Mouse (Mus musculus): ENCODE measurements around the gene Rnd2.
"Not testable (repeated sequence)": the region's sequence is repeated elsewhere in the genome, so short reads cannot be mapped to it uniquely, and the experiment has no call there.

The Rnd2 gene

GRCm38 (mm10) chr11:101464211-101465100, at the start of gene Rnd2:
Gene Rnd2, plus strand, starts transcription at chr11:101464999.
- peak; percentile 40 for DNase-seq (ENCODE audit: low read depth)

GRCm38 (mm10) chr11:101415306-101415705, 49.5 kb upstream of the Rnd2 start:
- no peak for DNase-seq (ENCODE audit: low read depth)

- DNase-seq (ENCODE audit: low read depth) = peak; percentile 51
Observed at GRCm38 (mm10) chr11:101416433-101417100, 48.2 kb upstream of the Rnd2 start.

- DNase-seq (ENCODE audit: low read depth) = peak; percentile 91
Observed at GRCm38 (mm10) chr11:101417101-101417855, 47.5 kb upstream of the Rnd2 start, which contains the start of gene Aarsd1. Gene Aarsd1, minus strand, starts transcription at chr11:101417615.

- no peak for DNase-seq (ENCODE audit: low read depth)
Observed at GRCm38 (mm10) chr11:101418991-101419390, 45.8 kb upstream of the Rnd2 start.

GRCm38 (mm10) chr11:101419610-101420009, 45.2 kb upstream of the Rnd2 start:
- DNase-seq (ENCODE audit: low read depth) = no peak

GRCm38 (mm10) chr11:101420148-101420547, 44.7 kb upstream of the Rnd2 start:
- DNase-seq (ENCODE audit: low read depth) = no peak

GRCm38 (mm10) chr11:101424105-101424851, 40.5 kb upstream of the Rnd2 start, which contains the start of gene Gm27029:
Gene Gm27029, minus strand, starts transcription at chr11:101424796.
- DNase-seq (ENCODE audit: low read depth) = no peak

GRCm38 (mm10) chr11:101424925-101425813, 39.6 kb upstream of the Rnd2 start, which contains the start of the genes Rundc1 and Ptges3l:
Gene Rundc1, plus strand, starts transcription at chr11:101425085.
Gene Ptges3l, minus strand, starts transcription at chr11:101425333.
- DNase-seq (ENCODE audit: low read depth) = peak; percentile 97

- DNase-seq (ENCODE audit: low read depth) = no peak
Observed at GRCm38 (mm10) chr11:101426165-101426564, 38.6 kb upstream of the Rnd2 start.

GRCm38 (mm10) chr11:101431327-101431726, 33.5 kb upstream of the Rnd2 start:
- no peak for DNase-seq (ENCODE audit: low read depth)

GRCm38 (mm10) chr11:101433396-101433795, 31.4 kb upstream of the Rnd2 start:
- DNase-seq (ENCODE audit: low read depth) = no peak

GRCm38 (mm10) chr11:101435831-101436230, 29.0 kb upstream of the Rnd2 start:
- no peak for DNase-seq (ENCODE audit: low read depth)

GRCm38 (mm10) chr11:101436916-101437315, 27.9 kb upstream of the Rnd2 start:
- no peak for DNase-seq (ENCODE audit: low read depth)

- not testable (repeated sequence) for DNase-seq (ENCODE audit: low read depth)
Observed at GRCm38 (mm10) chr11:101438006-101438405, 26.8 kb upstream of the Rnd2 start.

GRCm38 (mm10) chr11:101441450-101442126, 23.2 kb upstream of the Rnd2 start:
- not testable (repeated sequence) for DNase-seq (ENCODE audit: low read depth)

- peak; percentile 99 for DNase-seq (ENCODE audit: low read depth)
Observed at GRCm38 (mm10) chr11:101442127-101442693, 22.6 kb upstream of the Rnd2 start, which contains the start of gene Rpl27. Gene Rpl27, plus strand, starts transcription at chr11:101442298.

GRCm38 (mm10) chr11:101442760-101443159, 22.0 kb upstream of the Rnd2 start:
- no peak for DNase-seq (ENCODE audit: low read depth)

GRCm38 (mm10) chr11:101446319-101446718, 18.5 kb upstream of the Rnd2 start:
- no peak for DNase-seq (ENCODE audit: low read depth)
